Mouse (Mus musculus) limb, embryonic 14.5 days (tissue): ENCODE measurements around the gene Cx3cr1. TPM values are rescaled to one million over a fixed set of nuclear protein-coding genes. Genes with fewer than 3 reads are reported as not detected.

Source experiments
- ATAC-seq: fragments of 200-750 bp; cut with Nextera tagmentation; 2 replicates; pipeline ENCODE4 v1.8.0; 2017; ENCODE audit warnings: low read depth, moderate number of reproducible peaks, moderate TSS enrichment; ENCODE audit not compliant: low FRiP score
- DNase-seq: peaks from one replicate; pipeline ENCODE4 v3.0.0-alpha.2; 2015; ENCODE audit warnings: low spot score
- H3K27ac ChIP-seq: fragments of 300-500 bp; sonication (generic); replicated peaks from 2 replicates; pipeline ENCODE4 v1.5.1; 2014; ENCODE audit warnings: low read depth, mild to moderate bottlenecking, low read length, moderate library complexity, mixed read lengths
- H3K27me3 ChIP-seq: fragments of 300-500 bp; sonication (generic); 2 replicates; pipeline ENCODE4 v1.6.1; 2014; ENCODE audit warnings: low read length, mixed read lengths; ENCODE audit not compliant: control insufficient read depth, insufficient read depth
- H3K36me3 ChIP-seq: fragments of 300-500 bp; sonication (generic); 2 replicates; pipeline ENCODE4 v1.6.1; 2014; ENCODE audit warnings: mild to moderate bottlenecking, low read length, moderate library complexity, mixed read lengths; ENCODE audit not compliant: control insufficient read depth, insufficient read depth
- H3K4me1 ChIP-seq: fragments of 300-500 bp; sonication (generic); 2 replicates; pipeline ENCODE4 v1.6.1; 2014; ENCODE audit warnings: antibody characterized with exemption, low read length, mixed read lengths; ENCODE audit not compliant: control insufficient read depth, insufficient read depth
- H3K4me2 ChIP-seq: fragments of 300-500 bp; sonication (generic); replicated peaks from 2 replicates; pipeline ENCODE4 v1.6.1; 2014; ENCODE audit warnings: low read depth, mild to moderate bottlenecking, low read length, moderate library complexity; ENCODE audit not compliant: severe bottlenecking
- H3K4me3 ChIP-seq: fragments of 300-500 bp; sonication (generic); replicated peaks from 2 replicates; pipeline ENCODE4 v1.5.1; 2014; ENCODE audit warnings: low read length
- H3K9ac ChIP-seq: fragments of 300-500 bp; sonication (generic); 2 replicates; pipeline ENCODE4 v1.6.1; 2014; ENCODE audit warnings: mild to moderate bottlenecking, low read depth, low read length, moderate library complexity; ENCODE audit not compliant: severe bottlenecking
- H3K9me3 ChIP-seq: fragments of 300-500 bp; sonication (generic); 2 replicates; pipeline ENCODE4 v1.6.1; 2016; ENCODE audit warnings: low read length; ENCODE audit not compliant: control insufficient read depth
- POLR2A ChIP-seq: fragments of 200-500 bp; IDR thresholded peaks from 2 replicates; pipeline ENCODE4 v1.8.0; 2012; ENCODE audit warnings: inconsistent platforms, mild to moderate bottlenecking, moderate library complexity, borderline replicate concordance; ENCODE audit not compliant: insufficient read depth, insufficient read length; ENCODE audit errors: extremely low read depth
- WGBS: fragments of 180-500 bp; shearing (Covaris S2); extraction: QIAGEN DNeasy Blood & Tissue Kit; methylation state at CpG from one replicate; pipeline ENCODE4 v1.1.7; 2014; 5-methylcytosine and 5-hydroxymethylcytosine counted together
- polyA plus RNA-seq, 2 experiments: library from polyadenylated mRNA; depleted of rRNA in 1 of 2; stranded (reverse) in 1 of 2; unstranded in 1 of 2; fragments of >200 nt; fragmentation: Nextera tagmentation in 1 of 2; extraction: Ambion mirVana in 1 of 2; gene quantifications; 2 replicates each; pipeline versions ENCODE4 v1.2.1 to v1.2.3; 2012 to 2014

Cx3cr1 gene
- polyA plus RNA-seq, 2 experiments = 10.1 to 11.0 TPM

- DNase-seq (peak; percentile 57), ATAC-seq (no peak)
- Histone ChIP-seq H3K9ac (no peak overlapping the region), H3K4me3 (no peak overlapping the region), H3K9me3 (no peaks in the 10 kb centered on the region), H3K36me3 (no peaks in the 10 kb centered on the region), H3K27ac (no peak overlapping the region), H3K27me3 (no peaks in the 10 kb centered on the region), H3K4me1 (no peaks in the 10 kb centered on the region), H3K4me2 (no peak overlapping the region)
- TF ChIP-seq POLR2A = no peak
- WGBS = 26% methylated on average over 3 of the region's 3 CpGs
Measured at GRCm38 (mm10) chr9:120073169-120073568, 3.5 kb upstream of the Cx3cr1 start.

- no peaks in the 10 kb centered on the region for H3K36me3 ChIP-seq
- 86% methylated on average over 2 of the region's 2 CpGs for WGBS
- H3K27ac ChIP-seq = no peak overlapping the region
- H3K9ac ChIP-seq = no peak overlapping the region
- ATAC-seq (no peak), DNase-seq (no peak)
- no peak overlapping the region for H3K4me2 ChIP-seq
- no peaks in the 10 kb centered on the region for H3K27me3 ChIP-seq
- no peak for TF ChIP-seq POLR2A
- no peak overlapping the region for H3K4me3 ChIP-seq
- no peaks in the 10 kb centered on the region for H3K9me3 ChIP-seq
- no peaks in the 10 kb centered on the region for H3K4me1 ChIP-seq
Measured at GRCm38 (mm10) chr9:120071251-120071650, 1.6 kb upstream of the Cx3cr1 start.

- Histone ChIP-seq H3K4me2 (no peak overlapping the region), H3K9me3 (no peaks in the 10 kb centered on the region), H3K27me3 (no peaks in the 10 kb centered on the region), H3K4me3 (no peak overlapping the region), H3K9ac (no peak overlapping the region), H3K27ac (no peak overlapping the region), H3K4me1 (no peaks in the 10 kb centered on the region), H3K36me3 (no peaks in the 10 kb centered on the region)
- WGBS = 53% methylated on average over 10 of the region's 10 CpGs
- no peak for TF ChIP-seq POLR2A
- ATAC-seq (no peak), DNase-seq (no peak)
Measured at GRCm38 (mm10) chr9:120068047-120068446, 1.6 kb downstream of the Cx3cr1 start.

GRCm38 (mm10) chr9:120067609-120068008 is 2.1 kb downstream of the Cx3cr1 start:
- H3K27ac ChIP-seq = no peak overlapping the region
- no peak for ATAC-seq
- WGBS = 79% methylated on average over 2 of the region's 2 CpGs
- no peak overlapping the region for H3K4me3 ChIP-seq
- H3K4me1 ChIP-seq = no peaks in the 10 kb centered on the region
- no peak overlapping the region for H3K4me2 ChIP-seq
- H3K9ac ChIP-seq = no peak overlapping the region
- H3K36me3 ChIP-seq = no peaks in the 10 kb centered on the region
- H3K9me3 ChIP-seq = no peaks in the 10 kb centered on the region
- H3K27me3 ChIP-seq = no peaks in the 10 kb centered on the region
- DNase-seq = no peak
- no peak for TF ChIP-seq POLR2A

GRCm38 (mm10) chr9:120064317-120064716 is 5.4 kb downstream of the Cx3cr1 start:
- WGBS = 58% methylated on average over 4 of the region's 4 CpGs
- Histone ChIP-seq H3K4me1 (no peaks in the 10 kb centered on the region), H3K27ac (no peak overlapping the region), H3K27me3 (no peaks in the 10 kb centered on the region), H3K36me3 (no peaks in the 10 kb centered on the region), H3K9me3 (no peaks in the 10 kb centered on the region), H3K9ac (no peak overlapping the region), H3K4me2 (no peak overlapping the region), H3K4me3 (no peak overlapping the region)
- no peak for DNase-seq
- ATAC-seq = no peak
- TF ChIP-seq POLR2A = no peak

GRCm38 (mm10) chr9:120058730-120059129 is 10.9 kb downstream of the Cx3cr1 start:
- Histone ChIP-seq H3K36me3 (no peaks in the 10 kb centered on the region), H3K4me3 (no peak overlapping the region), H3K27ac (no peak overlapping the region), H3K9me3 (no peaks in the 10 kb centered on the region), H3K4me1 (no peaks in the 10 kb centered on the region), H3K27me3 (no peaks in the 10 kb centered on the region), H3K4me2 (no peak overlapping the region), H3K9ac (no peak overlapping the region)
- no peak for TF ChIP-seq POLR2A
- ATAC-seq (no peak), DNase-seq (no peak)
- 75% methylated on average over 3 of the region's 3 CpGs for WGBS
